Mouse (Mus musculus): ENCODE measurements around the gene Ugt1a2. TPM values are rescaled to one million over a fixed set of nuclear protein-coding genes. Genes with fewer than 3 reads are reported as not detected.

Ugt1a2 gene
- polyA plus RNA-seq, 1 experiment = not detected

GRCm38 (mm10) chr1:88243861-88244260, 43.5 kb downstream of the Ugt1a2 start:
- no peaks in the 10 kb centered on the region for H3K79me3 ChIP-seq (ENCODE audit: low read depth)
- H3K79me2 ChIP-seq (ENCODE audit: control insufficient read depth, insufficient read depth) = no peaks in the 10 kb centered on the region
- no peak overlapping the region for H3K4me3 ChIP-seq (ENCODE audit: insufficient read depth, poor library complexity, severe bottlenecking)
- H3K36me3 ChIP-seq (ENCODE audit: control insufficient read depth, insufficient read depth) = no peaks in the 10 kb centered on the region
- H3K27me3 ChIP-seq (ENCODE audit: control insufficient read depth, insufficient read depth, insufficient read length) = peaks cover 20% of the 10 kb centered on the region
- H3ac ChIP-seq (ENCODE audit: control insufficient read depth, insufficient read length, low read depth) = no peak overlapping the region
- TF ChIP-seq USF1 (IDR thresholded peaks at IDR 0.05; ENCODE audit: low read depth) (no peak), FOSL1 (IDR thresholded peaks at IDR 0.05; ENCODE audit: insufficient read depth, low read length, poor library complexity, severe bottlenecking) (no peak), MAX (IDR thresholded peaks at IDR 0.05) (no peak), MYOD1 (IDR thresholded peaks at IDR 0.05; ENCODE audit: control insufficient read depth, insufficient read length, low read depth) (no peak), CTCF (IDR thresholded peaks at IDR 0.05; ENCODE audit: control insufficient read depth, insufficient read depth, insufficient read length) (no peak), MYOG (IDR thresholded peaks at IDR 0.05; ENCODE audit: control insufficient read depth, extremely low read depth, insufficient read length) (no peak), CEBPB (IDR thresholded peaks at IDR 0.05; ENCODE audit: low read depth) (no peak)

- Histone ChIP-seq H3K36me3 (ENCODE audit: control insufficient read depth, insufficient read depth) (no peaks in the 10 kb centered on the region), H3K4me3 (ENCODE audit: insufficient read depth, poor library complexity, severe bottlenecking) (no peak overlapping the region), H3K27me3 (ENCODE audit: control insufficient read depth, insufficient read depth, insufficient read length) (peaks cover 26% of the 10 kb centered on the region), H3K79me3 (ENCODE audit: low read depth) (no peaks in the 10 kb centered on the region), H3ac (ENCODE audit: control insufficient read depth, insufficient read length, low read depth) (no peak overlapping the region), H3K79me2 (ENCODE audit: control insufficient read depth, insufficient read depth) (no peaks in the 10 kb centered on the region)
- TF ChIP-seq FOSL1 (IDR thresholded peaks at IDR 0.05; ENCODE audit: insufficient read depth, low read length, poor library complexity, severe bottlenecking) = no peak
- TF ChIP-seq CEBPB (IDR thresholded peaks at IDR 0.05; ENCODE audit: low read depth) = no peak
- no peak for TF ChIP-seq CTCF (IDR thresholded peaks at IDR 0.05; ENCODE audit: control insufficient read depth, insufficient read depth, insufficient read length)
- no peak for TF ChIP-seq USF1 (IDR thresholded peaks at IDR 0.05; ENCODE audit: low read depth)
- no peak for TF ChIP-seq MYOG (IDR thresholded peaks at IDR 0.05; ENCODE audit: control insufficient read depth, extremely low read depth, insufficient read length)
- TF ChIP-seq MAX (IDR thresholded peaks at IDR 0.05) = no peak
- no peak for TF ChIP-seq MYOD1 (IDR thresholded peaks at IDR 0.05; ENCODE audit: control insufficient read depth, insufficient read length, low read depth)
Observed at GRCm38 (mm10) chr1:88245881-88246280, 45.5 kb downstream of the Ugt1a2 start.

GRCm38 (mm10) chr1:88246386-88246785, 46.0 kb downstream of the Ugt1a2 start:
- Histone ChIP-seq H3K27me3 (ENCODE audit: control insufficient read depth, insufficient read depth, insufficient read length) (peaks cover 26% of the 10 kb centered on the region), H3K36me3 (ENCODE audit: control insufficient read depth, insufficient read depth) (no peaks in the 10 kb centered on the region), H3K4me3 (ENCODE audit: insufficient read depth, poor library complexity, severe bottlenecking) (no peak overlapping the region), H3K79me3 (ENCODE audit: low read depth) (no peaks in the 10 kb centered on the region), H3ac (ENCODE audit: control insufficient read depth, insufficient read length, low read depth) (no peak overlapping the region), H3K79me2 (ENCODE audit: control insufficient read depth, insufficient read depth) (no peaks in the 10 kb centered on the region)
- TF ChIP-seq MAX (IDR thresholded peaks at IDR 0.05) (no peak), FOSL1 (IDR thresholded peaks at IDR 0.05; ENCODE audit: insufficient read depth, low read length, poor library complexity, severe bottlenecking) (no peak), CEBPB (IDR thresholded peaks at IDR 0.05; ENCODE audit: low read depth) (no peak), MYOG (IDR thresholded peaks at IDR 0.05; ENCODE audit: control insufficient read depth, extremely low read depth, insufficient read length) (no peak), MYOD1 (IDR thresholded peaks at IDR 0.05; ENCODE audit: control insufficient read depth, insufficient read length, low read depth) (no peak), USF1 (IDR thresholded peaks at IDR 0.05; ENCODE audit: low read depth) (no peak), CTCF (IDR thresholded peaks at IDR 0.05; ENCODE audit: control insufficient read depth, insufficient read depth, insufficient read length) (no peak)

GRCm38 (mm10) chr1:88247660-88248059, 47.3 kb downstream of the Ugt1a2 start:
- no peaks in the 10 kb centered on the region for H3K36me3 ChIP-seq (ENCODE audit: control insufficient read depth, insufficient read depth)
- TF ChIP-seq CTCF (IDR thresholded peaks at IDR 0.05; ENCODE audit: control insufficient read depth, insufficient read depth, insufficient read length) (no peak), USF1 (IDR thresholded peaks at IDR 0.05; ENCODE audit: low read depth) (no peak), MYOG (IDR thresholded peaks at IDR 0.05; ENCODE audit: control insufficient read depth, extremely low read depth, insufficient read length) (no peak), MYOD1 (IDR thresholded peaks at IDR 0.05; ENCODE audit: control insufficient read depth, insufficient read length, low read depth) (no peak), FOSL1 (IDR thresholded peaks at IDR 0.05; ENCODE audit: insufficient read depth, low read length, poor library complexity, severe bottlenecking) (no peak), CEBPB (IDR thresholded peaks at IDR 0.05; ENCODE audit: low read depth) (no peak), MAX (IDR thresholded peaks at IDR 0.05) (no peak)
- H3K27me3 ChIP-seq (ENCODE audit: control insufficient read depth, insufficient read depth, insufficient read length) = peaks cover 27% of the 10 kb centered on the region
- H3K4me3 ChIP-seq (ENCODE audit: insufficient read depth, poor library complexity, severe bottlenecking) = no peak overlapping the region
- no peaks in the 10 kb centered on the region for H3K79me3 ChIP-seq (ENCODE audit: low read depth)
- no peaks in the 10 kb centered on the region for H3K79me2 ChIP-seq (ENCODE audit: control insufficient read depth, insufficient read depth)
- no peak overlapping the region for H3ac ChIP-seq (ENCODE audit: control insufficient read depth, insufficient read length, low read depth)

- no peaks in the 10 kb centered on the region for H3K79me2 ChIP-seq (ENCODE audit: control insufficient read depth, insufficient read depth)
- no peaks in the 10 kb centered on the region for H3K79me3 ChIP-seq (ENCODE audit: low read depth)
- no peaks in the 10 kb centered on the region for H3K36me3 ChIP-seq (ENCODE audit: control insufficient read depth, insufficient read depth)
- H3K27me3 ChIP-seq (ENCODE audit: control insufficient read depth, insufficient read depth, insufficient read length) = peaks cover 21% of the 10 kb centered on the region
- H3K4me3 ChIP-seq (ENCODE audit: insufficient read depth, poor library complexity, severe bottlenecking) = no peak overlapping the region
- TF ChIP-seq MYOD1 (IDR thresholded peaks at IDR 0.05; ENCODE audit: control insufficient read depth, insufficient read length, low read depth) (no peak), CEBPB (IDR thresholded peaks at IDR 0.05; ENCODE audit: low read depth) (no peak), CTCF (IDR thresholded peaks at IDR 0.05; ENCODE audit: control insufficient read depth, insufficient read depth, insufficient read length) (no peak), USF1 (IDR thresholded peaks at IDR 0.05; ENCODE audit: low read depth) (no peak), MYOG (IDR thresholded peaks at IDR 0.05; ENCODE audit: control insufficient read depth, extremely low read depth, insufficient read length) (no peak), MAX (IDR thresholded peaks at IDR 0.05) (no peak), FOSL1 (IDR thresholded peaks at IDR 0.05; ENCODE audit: insufficient read depth, low read length, poor library complexity, severe bottlenecking) (no peak)
- H3ac ChIP-seq (ENCODE audit: control insufficient read depth, insufficient read length, low read depth) = no peak overlapping the region
Observed at GRCm38 (mm10) chr1:88248658-88249057, 48.3 kb downstream of the Ugt1a2 start.

GRCm38 (mm10) chr1:88249596-88249995, 49.2 kb downstream of the Ugt1a2 start:
- TF ChIP-seq FOSL1 (IDR thresholded peaks at IDR 0.05; ENCODE audit: insufficient read depth, low read length, poor library complexity, severe bottlenecking) (no peak), MAX (IDR thresholded peaks at IDR 0.05) (no peak), MYOG (IDR thresholded peaks at IDR 0.05; ENCODE audit: control insufficient read depth, extremely low read depth, insufficient read length) (no peak), USF1 (IDR thresholded peaks at IDR 0.05; ENCODE audit: low read depth) (no peak), MYOD1 (IDR thresholded peaks at IDR 0.05; ENCODE audit: control insufficient read depth, insufficient read length, low read depth) (no peak), CEBPB (IDR thresholded peaks at IDR 0.05; ENCODE audit: low read depth) (no peak), CTCF (IDR thresholded peaks at IDR 0.05; ENCODE audit: control insufficient read depth, insufficient read depth, insufficient read length) (no peak)
- H3K36me3 ChIP-seq (ENCODE audit: control insufficient read depth, insufficient read depth) = no peaks in the 10 kb centered on the region
- no peak overlapping the region for H3ac ChIP-seq (ENCODE audit: control insufficient read depth, insufficient read length, low read depth)
- no peaks in the 10 kb centered on the region for H3K79me3 ChIP-seq (ENCODE audit: low read depth)
- H3K27me3 ChIP-seq (ENCODE audit: control insufficient read depth, insufficient read depth, insufficient read length) = peaks cover 17% of the 10 kb centered on the region
- no peak overlapping the region for H3K4me3 ChIP-seq (ENCODE audit: insufficient read depth, poor library complexity, severe bottlenecking)
- H3K79me2 ChIP-seq (ENCODE audit: control insufficient read depth, insufficient read depth) = no peaks in the 10 kb centered on the region
